Mouse (Mus musculus): Measurements from ENCODE around the gene Eif5. TPM values are rescaled to one million over a fixed set of nuclear protein-coding genes. Genes with fewer than 3 reads are reported as not detected.

Eif5 gene
- 212 TPM for polyA plus RNA-seq (2015; fragmentation: Illumina TruSeq; extraction: RNeasy Lipid Tissue Mini Kit (QIAGEN cat#74804); ENCODE audit: low read depth, low replicate concordance)

GRCm38 (mm10) chr12:111537796-111538291 is at the start of gene Eif5:
Eif5 (plus strand) TSS chr12:111538016.

GRCm38 (mm10) chr12:111574074-111574886 is 36.5 kb downstream of the Eif5 start, which contains the start of gene Mark3:
Mark3 (plus strand) TSS chr12:111574523.

Other genes starting within 250 kb of the Eif5 start
- gene Cdc42bpb, start 160.3 kb upstream of the Eif5 start, polyA plus RNA-seq (2015; fragmentation: Illumina TruSeq; extraction: RNeasy Lipid Tissue Mini Kit (QIAGEN cat#74804); ENCODE audit: low read depth, low replicate concordance), result 78.4 TPM
- gene Lbhd2, start 131.2 kb upstream of the Eif5 start, polyA plus RNA-seq (2015; fragmentation: Illumina TruSeq; extraction: RNeasy Lipid Tissue Mini Kit (QIAGEN cat#74804); ENCODE audit: low read depth, low replicate concordance), result 5.5 TPM
- 2.3 TPM for gene Exoc3l4, start 121.0 kb upstream of the Eif5 start, polyA plus RNA-seq (2015; fragmentation: Illumina TruSeq; extraction: RNeasy Lipid Tissue Mini Kit (QIAGEN cat#74804); ENCODE audit: low read depth, low replicate concordance)
- gene Tnfaip2, start 95.5 kb upstream of the Eif5 start, polyA plus RNA-seq (2015; fragmentation: Illumina TruSeq; extraction: RNeasy Lipid Tissue Mini Kit (QIAGEN cat#74804); ENCODE audit: low read depth, low replicate concordance), result 1.3 TPM
- 6.2 TPM for gene Gm266, start 52.2 kb upstream of the Eif5 start, polyA plus RNA-seq (2015; fragmentation: Illumina TruSeq; extraction: RNeasy Lipid Tissue Mini Kit (QIAGEN cat#74804); ENCODE audit: low read depth, low replicate concordance)
- gene Mark3, start 36.5 kb downstream of the Eif5 start, polyA plus RNA-seq (2015; fragmentation: Illumina TruSeq; extraction: RNeasy Lipid Tissue Mini Kit (QIAGEN cat#74804); ENCODE audit: low read depth, low replicate concordance), result 65.3 TPM
- gene Ckb, start 134.3 kb downstream of the Eif5 start, polyA plus RNA-seq (2015; fragmentation: Illumina TruSeq; extraction: RNeasy Lipid Tissue Mini Kit (QIAGEN cat#74804); ENCODE audit: low read depth, low replicate concordance), result 2,227 TPM
- gene Trmt61a, start 140.1 kb downstream of the Eif5 start, polyA plus RNA-seq (2015; fragmentation: Illumina TruSeq; extraction: RNeasy Lipid Tissue Mini Kit (QIAGEN cat#74804); ENCODE audit: low read depth, low replicate concordance), result 17.8 TPM
- 53.5 TPM for gene Bag5, start 175.2 kb downstream of the Eif5 start, polyA plus RNA-seq (2015; fragmentation: Illumina TruSeq; extraction: RNeasy Lipid Tissue Mini Kit (QIAGEN cat#74804); ENCODE audit: low read depth, low replicate concordance)
- gene Apopt1, start 175.2 kb downstream of the Eif5 start, polyA plus RNA-seq (2015; fragmentation: Illumina TruSeq; extraction: RNeasy Lipid Tissue Mini Kit (QIAGEN cat#74804); ENCODE audit: low read depth, low replicate concordance), result 63.7 TPM
- 594 TPM for gene Klc1, start 220.8 kb downstream of the Eif5 start, polyA plus RNA-seq (2015; fragmentation: Illumina TruSeq; extraction: RNeasy Lipid Tissue Mini Kit (QIAGEN cat#74804); ENCODE audit: low read depth, low replicate concordance)

All from brain, adult 10 weeks (tissue).